Mouse (Mus musculus): ENCODE data around the gene Efcab11. TPM values are rescaled to one million over a fixed set of nuclear protein-coding genes. Genes with fewer than 3 reads are reported as not detected.

The Efcab11 gene
- polyA plus RNA-seq, 1 experiment from 2014 or later, result 11.2 TPM

DNA sequence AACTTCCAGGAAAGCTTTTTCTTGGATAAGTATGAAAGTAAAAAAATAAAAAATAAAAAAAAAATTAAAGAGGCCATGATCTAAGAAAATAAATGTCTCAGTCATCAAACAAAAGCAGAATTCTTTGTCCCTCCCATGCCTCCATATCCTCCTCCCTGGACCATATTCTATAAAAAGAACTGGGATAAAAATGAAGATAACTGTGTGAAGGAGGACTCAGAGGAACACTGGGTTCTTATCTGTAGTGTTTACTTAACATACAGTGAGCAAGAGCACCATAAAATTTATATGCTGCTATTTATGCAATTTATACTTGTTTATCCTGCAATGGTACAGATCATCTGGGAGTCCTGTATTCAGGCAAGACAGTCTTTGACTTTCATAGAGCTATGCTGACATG is 19.6 kb downstream of the Efcab11 start:
- no peak overlapping the region for H3K9ac ChIP-seq
- no peak overlapping the region for H3K4me3 ChIP-seq
- no peak overlapping the region for H3K4me2 ChIP-seq (replicated peaks)
- H3K9me3 ChIP-seq, result no peaks in the 10 kb centered on the region
- no peaks in the 10 kb centered on the region for H3K36me3 ChIP-seq
- no peaks in the 10 kb centered on the region for H3K27me3 ChIP-seq (replicated peaks)
- no peaks in the 10 kb centered on the region for H3K4me1 ChIP-seq
- H3K27ac ChIP-seq, result no peak overlapping the region
- ATAC-seq (ENCODE audit: low FRiP score, low read depth), result no peak

DNA sequence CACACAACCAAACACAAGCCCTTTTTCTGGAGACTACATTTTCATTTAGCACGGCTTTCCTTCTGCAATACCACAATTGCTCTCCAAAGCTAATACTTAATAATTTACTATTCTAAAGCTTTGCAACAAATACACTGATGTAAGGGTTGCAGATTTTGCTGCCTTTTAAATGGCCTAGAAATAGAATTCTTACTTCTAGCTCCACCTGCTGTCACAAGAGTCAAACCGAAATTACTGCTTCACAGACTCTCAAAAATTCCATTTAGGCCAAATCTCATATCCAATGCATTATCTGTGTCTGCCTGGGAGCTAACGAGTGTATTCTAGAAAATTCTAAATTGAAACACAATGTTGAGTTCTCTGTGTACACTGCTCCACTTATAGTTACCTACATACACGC is 23.3 kb downstream of the Efcab11 start:
- Histone ChIP-seq H3K4me1 (no peaks in the 10 kb centered on the region; the same call in 1 of the 2 replicates), H3K9ac (no peak overlapping the region), H3K27ac (no peak overlapping the region), H3K36me3 (no peaks in the 10 kb centered on the region), H3K4me2 (replicated peaks) (no peak overlapping the region), H3K4me3 (no peak overlapping the region), H3K9me3 (no peaks in the 10 kb centered on the region), H3K27me3 (replicated peaks) (no peaks in the 10 kb centered on the region)
- 85% methylated on average over 4 of the region's 4 CpGs for WGBS
- ATAC-seq (ENCODE audit: low FRiP score, low read depth), result no peak

DNA sequence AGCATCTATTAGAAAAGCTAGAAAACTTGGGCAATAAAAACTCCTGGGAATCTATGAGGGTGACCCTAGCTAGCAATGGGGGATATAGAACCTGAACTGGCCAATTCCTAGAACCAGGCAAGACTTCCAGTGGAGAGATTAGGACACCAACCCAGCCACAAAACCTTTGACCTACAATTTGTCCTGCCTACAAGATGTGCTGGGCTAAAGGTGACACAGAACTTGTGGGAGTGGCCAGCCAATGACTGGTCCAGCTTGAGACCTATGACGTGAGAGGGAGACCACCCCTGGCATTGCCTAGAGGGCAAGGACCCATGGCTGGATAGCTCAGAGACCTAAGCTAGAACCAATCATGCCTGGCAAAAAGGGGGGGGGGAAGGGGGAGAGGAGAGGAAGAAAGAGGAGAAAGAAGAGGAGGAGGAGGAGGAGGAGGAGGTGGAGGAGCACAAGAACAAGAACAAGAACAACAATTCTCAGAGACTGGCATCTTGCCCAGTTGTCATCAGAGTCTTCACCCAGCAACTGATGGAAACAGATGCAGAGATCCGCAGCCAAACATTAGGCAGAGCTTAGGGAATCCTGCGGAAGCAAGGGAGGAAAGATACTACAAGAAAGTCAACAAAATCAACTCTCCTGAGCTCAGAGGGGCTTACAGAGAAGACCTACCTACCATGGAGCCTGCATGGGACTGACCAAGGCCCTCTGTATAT is 24.7 kb downstream of the Efcab11 start:
- no peaks in the 10 kb centered on the region for H3K36me3 ChIP-seq
- no peaks in the 10 kb centered on the region; the same call in 1 of the 2 replicates for H3K4me1 ChIP-seq
- H3K4me3 ChIP-seq, result no peak overlapping the region
- no peak overlapping the region for H3K9ac ChIP-seq
- no peak overlapping the region for H3K4me2 ChIP-seq (replicated peaks)
- no peaks in the 10 kb centered on the region for H3K27me3 ChIP-seq (replicated peaks)
- 86% methylated on average over 3 of the region's 3 CpGs for WGBS
- no peak for ATAC-seq (ENCODE audit: low FRiP score, low read depth)
- H3K9me3 ChIP-seq, result no peaks in the 10 kb centered on the region
- no peak overlapping the region for H3K27ac ChIP-seq

DNA sequence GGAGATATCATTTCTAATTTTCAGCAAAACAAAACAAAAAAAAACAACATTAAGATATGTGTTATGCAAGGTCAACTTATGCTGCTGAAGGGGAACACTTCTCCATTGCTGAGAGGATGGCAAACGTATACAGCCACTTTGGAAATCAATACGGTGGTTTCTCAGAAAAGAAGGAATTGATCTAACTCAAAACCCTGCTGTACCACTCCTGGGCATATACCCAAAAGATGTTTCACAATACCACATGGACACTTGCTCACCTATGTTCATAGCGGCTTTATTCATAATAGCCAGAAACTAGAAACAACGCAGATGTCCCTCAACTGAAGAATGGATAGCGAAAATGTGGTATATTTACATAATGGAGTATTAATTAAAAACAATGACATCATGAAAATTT is 25.6 kb downstream of the Efcab11 start:
- H3K9ac ChIP-seq, result no peak overlapping the region
- H3K4me2 ChIP-seq (replicated peaks), result no peak overlapping the region
- no peaks in the 10 kb centered on the region; the same call in 1 of the 2 replicates for H3K4me1 ChIP-seq
- no peak overlapping the region for H3K27ac ChIP-seq
- H3K9me3 ChIP-seq, result no peaks in the 10 kb centered on the region
- 92% methylated on average over 5 of the region's 5 CpGs for WGBS
- no peaks in the 10 kb centered on the region for H3K36me3 ChIP-seq
- no peaks in the 10 kb centered on the region for H3K27me3 ChIP-seq (replicated peaks)
- H3K4me3 ChIP-seq, result no peak overlapping the region
- no peak for ATAC-seq (ENCODE audit: low FRiP score, low read depth)

DNA sequence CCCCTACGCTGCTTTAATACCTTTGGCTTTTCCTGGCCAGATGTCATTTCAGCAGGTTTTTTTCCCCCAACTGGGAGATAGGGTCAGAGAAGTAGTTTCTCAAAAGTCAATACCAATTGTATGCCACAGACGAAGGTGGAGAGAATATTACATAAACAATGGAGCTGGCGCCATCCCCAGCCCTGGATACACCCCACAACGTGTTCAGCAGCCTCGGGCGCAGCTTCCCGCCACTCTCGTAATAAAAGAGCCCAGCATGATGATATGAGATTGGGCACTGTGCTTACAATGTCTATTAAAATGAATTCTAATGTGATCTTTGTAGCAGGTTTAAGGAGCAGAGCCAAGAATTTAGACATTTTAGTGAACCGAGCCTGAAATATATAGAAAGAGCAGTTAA is 28.2 kb downstream of the Efcab11 start:
- no peak for ATAC-seq (ENCODE audit: low FRiP score, low read depth)
- H3K27me3 ChIP-seq (replicated peaks), result no peaks in the 10 kb centered on the region
- no peak overlapping the region for H3K4me2 ChIP-seq (replicated peaks)
- H3K4me3 ChIP-seq, result no peak overlapping the region
- no peak overlapping the region for H3K27ac ChIP-seq
- no peaks in the 10 kb centered on the region for H3K9me3 ChIP-seq
- no peaks in the 10 kb centered on the region for H3K36me3 ChIP-seq
- peaks cover 5% of the 10 kb centered on the region; the same call in 1 of the 2 replicates for H3K4me1 ChIP-seq
- 72% methylated on average over 9 of the region's 9 CpGs for WGBS
- no peak overlapping the region for H3K9ac ChIP-seq

DNA sequence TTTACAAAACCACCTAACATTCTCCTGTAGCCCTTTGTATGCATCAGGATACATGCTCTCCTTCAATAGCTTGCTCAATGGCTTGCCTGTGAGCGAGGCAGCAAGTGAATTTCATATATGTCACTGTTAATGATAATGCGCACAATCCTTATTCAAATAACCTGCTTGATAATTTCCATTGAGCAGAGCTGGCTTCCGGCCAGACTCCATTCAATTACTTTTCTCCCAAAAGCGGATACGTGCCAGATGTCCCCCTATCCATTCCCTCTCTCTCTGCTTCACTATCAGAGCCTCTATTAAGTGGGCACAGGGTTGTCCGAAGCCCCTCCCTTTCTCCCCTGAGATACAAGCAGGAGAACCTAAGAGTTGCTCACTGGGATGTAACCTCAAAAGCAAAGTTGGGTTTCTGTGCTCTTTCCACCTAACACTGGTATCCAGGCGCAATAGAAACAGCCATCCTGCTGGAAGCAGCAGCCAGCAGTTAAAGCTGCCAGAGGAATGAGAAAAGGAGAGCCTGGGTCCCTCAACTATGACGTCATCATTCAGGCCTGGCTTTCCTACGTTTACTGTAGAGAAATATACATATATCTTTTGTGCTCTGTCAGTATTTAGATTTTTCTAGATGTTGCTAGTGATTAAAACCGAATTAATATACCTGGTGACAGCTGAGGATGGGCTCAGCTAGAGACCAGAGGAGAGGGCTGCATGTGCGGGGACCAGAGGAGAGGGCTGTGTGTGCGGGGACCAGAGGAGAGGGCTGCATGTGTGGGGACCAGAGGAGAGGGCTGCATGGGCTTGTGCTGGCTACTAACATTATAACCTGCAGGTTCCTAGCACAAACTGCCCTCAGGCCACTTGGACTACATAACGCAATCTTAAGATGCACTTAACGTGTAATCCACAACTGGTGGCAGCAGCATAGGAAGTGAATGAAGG is 30.6 kb downstream of the Efcab11 start:
- Histone ChIP-seq H3K4me1 (peaks cover 5% of the 10 kb centered on the region; the same call in 1 of the 2 replicates), H3K4me2 (replicated peaks) (no peak overlapping the region), H3K27ac (no peak overlapping the region), H3K27me3 (replicated peaks) (no peaks in the 10 kb centered on the region), H3K4me3 (no peak overlapping the region), H3K9me3 (no peaks in the 10 kb centered on the region), H3K9ac (no peak overlapping the region), H3K36me3 (no peaks in the 10 kb centered on the region)
- WGBS, result 76% methylated on average over 14 of the region's 14 CpGs
- 0 out of 2 replicates have a peak, but pooled peaks have one; percentile 37 for ATAC-seq (ENCODE audit: low FRiP score, low read depth)

DNA sequence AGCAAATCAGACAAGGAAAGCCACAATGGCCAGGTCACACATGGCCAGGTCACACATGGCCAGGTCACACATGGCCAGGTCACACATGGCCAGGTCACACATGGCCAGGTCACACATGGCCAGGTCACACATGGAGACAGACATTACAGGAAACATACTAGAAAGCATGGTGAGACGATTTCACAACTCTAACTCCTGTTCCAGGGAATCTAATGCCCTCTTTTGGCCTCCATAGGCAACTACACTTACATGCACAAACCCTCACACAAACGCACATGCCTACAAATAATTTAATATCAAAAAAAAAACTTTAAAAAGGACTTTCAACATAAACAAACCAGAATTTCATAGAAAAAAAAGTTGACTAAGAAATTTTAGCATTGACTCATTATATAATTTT is 34.2 kb downstream of the Efcab11 start:
- H3K27me3 ChIP-seq (replicated peaks), result no peaks in the 10 kb centered on the region
- no peaks in the 10 kb centered on the region for H3K36me3 ChIP-seq
- no peak overlapping the region for H3K4me3 ChIP-seq
- H3K4me1 ChIP-seq, result 0 out of 2 replicates have a peak, but pooled peaks cover 5% of the 10 kb centered on the region
- WGBS, result 87% methylated on average over 2 of the region's 2 CpGs
- no peak overlapping the region for H3K4me2 ChIP-seq (replicated peaks)
- H3K9me3 ChIP-seq, result no peaks in the 10 kb centered on the region
- H3K27ac ChIP-seq, result no peak overlapping the region
- H3K9ac ChIP-seq, result no peak overlapping the region
- no peak for ATAC-seq (ENCODE audit: low FRiP score, low read depth)

DNA sequence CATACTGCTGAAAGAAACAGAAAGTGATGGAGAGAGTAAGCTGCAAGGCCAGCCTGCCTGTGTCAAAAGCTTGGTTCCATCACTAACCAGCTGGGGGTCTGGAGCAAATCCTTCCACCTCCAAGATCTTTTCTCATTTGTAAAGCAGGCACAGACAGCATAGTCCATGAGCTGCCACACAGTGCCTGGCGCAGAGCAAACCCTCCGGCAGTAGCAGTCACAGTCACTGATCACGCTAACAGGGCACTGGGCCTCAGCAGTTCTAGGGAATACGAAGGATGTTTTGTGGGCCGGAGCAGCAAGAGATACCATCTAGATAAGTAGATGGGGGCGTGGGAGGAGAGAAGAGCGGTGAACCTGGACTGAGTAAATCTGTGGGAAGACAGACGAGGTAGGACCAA is 39.3 kb downstream of the Efcab11 start:
- 90% methylated on average over 8 of the region's 8 CpGs for WGBS
- 0 out of 2 replicates have a peak, but pooled peaks cover 2% of the 10 kb centered on the region for H3K4me1 ChIP-seq
- ATAC-seq (ENCODE audit: low FRiP score, low read depth), result no peak
- H3K27ac ChIP-seq, result no peak overlapping the region
- no peak overlapping the region for H3K4me2 ChIP-seq (replicated peaks)
- no peaks in the 10 kb centered on the region for H3K36me3 ChIP-seq
- no peaks in the 10 kb centered on the region for H3K27me3 ChIP-seq (replicated peaks)
- H3K9me3 ChIP-seq, result no peaks in the 10 kb centered on the region
- H3K9ac ChIP-seq, result no peak overlapping the region
- no peak overlapping the region for H3K4me3 ChIP-seq

DNA sequence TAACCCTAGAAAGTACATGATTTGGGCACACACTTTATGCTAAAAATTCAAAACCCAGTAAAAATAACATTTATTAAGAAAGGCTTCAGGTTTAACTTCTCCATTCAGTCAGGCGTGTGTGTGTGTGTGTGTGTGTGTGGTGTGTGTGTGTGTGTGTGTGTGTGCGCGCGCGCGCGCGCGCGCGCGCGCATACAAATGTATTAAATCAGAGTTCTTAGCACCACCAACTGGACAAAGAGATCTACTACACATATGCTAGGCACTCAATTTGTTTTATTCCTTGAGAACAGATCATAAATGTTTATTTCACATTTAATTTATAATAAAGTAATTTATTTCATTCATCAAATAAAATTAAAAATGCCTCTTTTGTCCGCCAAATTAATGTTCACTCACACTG is 45.5 kb downstream of the Efcab11 start:
- H3K4me2 ChIP-seq (replicated peaks), result no peak overlapping the region
- H3K27ac ChIP-seq, result no peak overlapping the region
- 82% methylated on average over 14 of the region's 14 CpGs for WGBS
- H3K27me3 ChIP-seq (replicated peaks), result no peaks in the 10 kb centered on the region
- no peaks in the 10 kb centered on the region for H3K36me3 ChIP-seq
- peaks cover 23% of the 10 kb centered on the region for H3K4me1 ChIP-seq
- H3K4me3 ChIP-seq, result no peak overlapping the region
- ATAC-seq (ENCODE audit: low FRiP score, low read depth), result no peak
- no peak overlapping the region for H3K9ac ChIP-seq
- no peaks in the 10 kb centered on the region for H3K9me3 ChIP-seq

DNA sequence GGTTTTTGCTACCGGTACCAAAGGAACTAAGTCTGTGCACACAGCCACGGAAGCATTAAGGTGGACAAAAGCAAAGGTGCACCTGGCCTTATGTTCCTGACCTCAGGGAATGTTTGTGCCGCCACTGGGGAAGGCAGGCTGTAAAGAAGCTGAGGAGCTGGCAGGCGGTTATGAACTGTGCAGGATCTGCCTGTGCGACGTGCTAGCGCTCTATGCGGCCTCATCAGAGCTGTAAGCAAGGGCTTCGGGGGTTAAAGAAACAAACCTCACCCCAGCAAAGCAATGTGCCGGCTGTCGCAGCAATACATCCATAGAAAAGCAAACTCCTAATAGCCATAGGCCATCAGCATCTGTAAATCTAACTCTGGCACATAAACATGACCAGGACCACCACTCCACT is 46.1 kb downstream of the Efcab11 start:
- H3K4me1 ChIP-seq, result peaks cover 23% of the 10 kb centered on the region
- H3K9me3 ChIP-seq, result no peaks in the 10 kb centered on the region
- no peak overlapping the region for H3K4me3 ChIP-seq
- no peak overlapping the region for H3K27ac ChIP-seq
- no peak for ATAC-seq (ENCODE audit: low FRiP score, low read depth)
- H3K36me3 ChIP-seq, result no peaks in the 10 kb centered on the region
- no peak overlapping the region for H3K4me2 ChIP-seq (replicated peaks)
- H3K27me3 ChIP-seq (replicated peaks), result no peaks in the 10 kb centered on the region
- 62% methylated on average over 11 of the region's 11 CpGs for WGBS
- H3K9ac ChIP-seq, result no peak overlapping the region

DNA sequence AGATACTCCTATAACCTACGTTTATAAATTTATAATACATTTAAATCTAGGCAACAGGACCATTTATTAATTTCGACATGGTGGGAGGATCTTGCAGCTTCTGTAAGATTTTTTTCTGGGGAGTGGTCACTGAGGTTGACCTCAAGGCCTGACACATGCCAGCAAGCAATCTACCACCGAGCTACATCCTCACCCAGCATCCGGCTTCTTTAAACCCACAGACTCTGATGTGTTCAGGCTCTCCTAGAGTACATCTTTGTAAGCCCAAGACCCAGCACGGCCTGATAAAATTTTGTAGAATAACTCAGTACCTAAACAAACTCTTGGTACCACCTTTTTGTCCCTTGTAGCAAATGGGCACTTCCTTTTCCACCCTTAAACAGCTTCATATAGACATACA is 46.7 kb downstream of the Efcab11 start:
- H3K27me3 ChIP-seq (replicated peaks), result no peaks in the 10 kb centered on the region
- no peak overlapping the region for H3K27ac ChIP-seq
- H3K4me2 ChIP-seq (replicated peaks), result no peak overlapping the region
- H3K4me1 ChIP-seq, result peaks cover 23% of the 10 kb centered on the region
- no peak overlapping the region for H3K9ac ChIP-seq
- H3K9me3 ChIP-seq, result no peaks in the 10 kb centered on the region
- WGBS, result 85% methylated on average over 5 of the region's 5 CpGs
- H3K4me3 ChIP-seq, result no peak overlapping the region
- ATAC-seq (ENCODE audit: low FRiP score, low read depth), result no peak
- H3K36me3 ChIP-seq, result no peaks in the 10 kb centered on the region

DNA sequence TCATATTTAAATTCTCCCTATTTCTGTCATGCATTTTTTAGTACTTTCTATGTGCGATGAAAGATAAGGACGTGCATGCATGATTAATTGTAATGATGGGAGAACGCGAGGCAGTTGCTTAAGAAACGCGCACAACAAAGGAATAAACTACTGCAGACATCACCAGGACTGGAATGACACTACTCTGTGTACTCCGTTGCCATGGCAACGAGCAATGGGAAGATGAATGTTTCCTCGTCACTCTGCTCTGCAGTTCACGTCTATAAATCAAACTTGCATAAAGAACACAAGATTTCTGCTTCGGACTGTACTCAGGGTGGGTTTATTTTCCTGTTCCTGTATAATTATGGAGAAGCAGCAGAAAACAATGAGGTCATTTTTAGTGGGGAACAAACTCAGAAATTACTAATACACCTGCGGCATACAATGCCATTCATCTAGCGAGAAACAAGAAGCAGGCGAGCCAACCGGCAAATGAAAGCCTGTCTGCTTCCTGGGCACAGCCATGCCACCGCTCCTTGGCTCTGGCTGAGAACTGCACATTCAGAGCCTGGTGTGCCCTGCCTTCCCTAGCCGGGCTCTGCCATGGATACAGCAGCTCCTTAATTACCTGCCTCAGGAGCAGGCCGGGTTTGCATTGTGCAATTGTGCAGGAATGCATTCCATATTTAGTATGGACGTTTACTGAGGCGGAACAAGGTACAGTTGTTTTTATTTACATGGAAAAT is 47.7 kb downstream of the Efcab11 start:
- Histone ChIP-seq H3K4me3 (no peak overlapping the region), H3K9ac (no peak overlapping the region)

More for the DNA sequence above, 47.7 kb downstream of the Efcab11 start:
- Histone ChIP-seq H3K27ac (no peak overlapping the region), H3K9me3 (no peaks in the 10 kb centered on the region), H3K4me2 (replicated peaks) (peak overlapping the region; percentile 41), H3K36me3 (no peaks in the 10 kb centered on the region), H3K27me3 (replicated peaks) (no peaks in the 10 kb centered on the region), H3K4me1 (peaks cover 23% of the 10 kb centered on the region)
- peak; percentile 84 for ATAC-seq (ENCODE audit: low FRiP score, low read depth)
- WGBS, result 41% methylated on average over 20 of the region's 20 CpGs
